Mouse (Mus musculus): Measurements from ENCODE around the gene H2al1e. TPM values are rescaled to one million over a fixed set of nuclear protein-coding genes. Genes with fewer than 3 reads are reported as not detected.
"Not testable (repeated sequence)": the region's sequence is repeated elsewhere in the genome, so short reads cannot be mapped to it uniquely, and the experiment has no call there.

The H2al1e gene
- polyA plus RNA-seq, 1 experiment from 2014 or later = not detected

DNA sequence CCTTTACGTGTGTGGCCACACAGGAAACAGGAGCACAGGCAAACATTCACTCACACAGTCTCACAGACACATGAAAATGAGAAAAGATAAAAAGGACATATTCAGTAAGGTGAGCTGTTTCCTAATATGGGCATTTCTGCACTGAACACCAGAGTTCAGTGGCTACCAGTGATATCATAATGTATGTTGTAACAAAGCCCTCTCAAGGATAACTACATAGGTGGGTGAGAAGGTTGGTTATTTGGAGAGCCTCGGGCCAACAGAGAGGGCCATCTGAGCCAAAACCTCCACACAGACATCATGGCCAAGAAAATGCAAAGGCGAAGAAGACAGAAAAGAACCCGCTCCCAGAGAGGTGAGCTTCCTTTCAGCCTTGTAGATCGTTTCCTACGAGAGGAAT is 3.2 kb upstream of the H2al1e start, which contains the start of gene H2al1d:
H2al1d (plus strand) TSS at position 301 of the 400 bp plus-strand sequence.
- not testable (repeated sequence) for H3K4me1 ChIP-seq; H3K36me3 ChIP-seq; H3K27me3 ChIP-seq; H3K27ac ChIP-seq; H3K9ac ChIP-seq; ATAC-seq (ENCODE audit: insufficient number of reproducible peaks, insufficient read depth, low FRiP score, low TSS enrichment, low read depth); H3K4me3 ChIP-seq; H3K9me3 ChIP-seq; H3K4me2 ChIP-seq
- WGBS = no CpG with 5 or more reads among the region's 6 CpGs

DNA sequence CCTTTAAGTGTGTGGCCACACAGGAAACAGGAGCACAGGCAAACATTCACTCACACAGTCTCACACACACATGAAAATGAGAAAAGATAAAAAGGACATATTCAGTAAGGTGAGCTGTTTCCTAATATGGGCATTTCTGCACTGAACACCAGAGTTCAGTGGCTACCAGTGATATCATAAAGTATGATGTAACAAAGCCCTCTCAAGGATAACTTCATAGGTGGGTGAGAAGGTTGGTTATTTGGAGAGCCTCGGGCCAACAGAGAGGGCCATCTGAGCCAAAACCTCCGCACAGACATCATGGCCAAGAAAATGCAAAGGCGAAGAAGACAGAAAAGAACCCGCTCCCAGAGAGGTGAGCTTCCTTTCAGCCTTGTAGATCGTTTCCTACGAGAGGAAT is 3.1 kb downstream of the H2al1e start, which contains the start of gene H2al1f:
H2al1f (plus strand) TSS at position 301 of the 400 bp plus-strand sequence.
- WGBS = no CpG with 5 or more reads among the region's 6 CpGs
- H3K9ac ChIP-seq; ATAC-seq (ENCODE audit: insufficient number of reproducible peaks, insufficient read depth, low FRiP score, low TSS enrichment, low read depth); H3K4me2 ChIP-seq; H3K4me1 ChIP-seq; H3K9me3 ChIP-seq; H3K27me3 ChIP-seq; H3K36me3 ChIP-seq; H3K4me3 ChIP-seq; H3K27ac ChIP-seq: not testable (repeated sequence)

DNA sequence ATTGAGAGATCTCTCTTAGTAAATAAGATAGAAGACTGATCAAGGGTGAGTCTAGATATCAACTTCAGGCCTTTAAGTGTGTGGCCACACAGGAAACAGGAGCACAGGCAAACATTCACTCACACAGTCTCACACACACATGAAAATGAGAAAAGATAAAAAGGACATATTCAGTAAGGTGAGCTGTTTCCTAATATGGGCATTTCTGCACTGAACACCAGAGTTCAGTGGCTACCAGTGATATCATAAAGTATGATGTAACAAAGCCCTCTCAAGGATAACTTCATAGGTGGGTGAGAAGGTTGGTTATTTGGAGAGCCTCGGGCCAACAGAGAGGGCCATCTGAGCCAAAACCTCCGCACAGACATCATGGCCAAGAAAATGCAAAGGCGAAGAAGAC is 6.2 kb downstream of the H2al1e start, which contains the start of gene H2al1g:
H2al1g (plus strand) TSS at position 301 of the 400 bp plus-strand sequence.
- not testable (repeated sequence) for H3K9me3 ChIP-seq, H3K4me2 ChIP-seq
- WGBS = no CpG with 5 or more reads among the region's 3 CpGs

GRCm38 (mm10) chrX:11321192-11321591 is 9.5 kb downstream of the H2al1e start, which contains the start of gene H2al1h:
TSS of gene H2al1h (plus strand) at chrX:11321492.
- H3K4me3 ChIP-seq; H3K36me3 ChIP-seq; H3K27ac ChIP-seq; H3K4me2 ChIP-seq; H3K4me1 ChIP-seq; H3K9me3 ChIP-seq; H3K27me3 ChIP-seq; H3K9ac ChIP-seq; ATAC-seq (ENCODE audit: insufficient number of reproducible peaks, insufficient read depth, low FRiP score, low TSS enrichment, low read depth): not testable (repeated sequence)
- no CpG with 5 or more reads among the region's 6 CpGs for WGBS

More for the DNA sequence above, 6.2 kb downstream of the H2al1e start, which contains the start of gene H2al1g:
- not testable (repeated sequence) for ATAC-seq (ENCODE audit: insufficient number of reproducible peaks, insufficient read depth, low FRiP score, low TSS enrichment, low read depth); H3K4me3 ChIP-seq; H3K27ac ChIP-seq; H3K27me3 ChIP-seq; H3K9ac ChIP-seq; H3K4me1 ChIP-seq; H3K36me3 ChIP-seq

- H3K36me3 ChIP-seq; H3K4me2 ChIP-seq; H3K27ac ChIP-seq; H3K9me3 ChIP-seq; H3K27me3 ChIP-seq; H3K9ac ChIP-seq; ATAC-seq (ENCODE audit: insufficient number of reproducible peaks, insufficient read depth, low FRiP score, low TSS enrichment, low read depth); H3K4me3 ChIP-seq; H3K4me1 ChIP-seq: not testable (repeated sequence)
- no CpG with 5 or more reads among the region's 5 CpGs for WGBS
These were observed 12.6 kb downstream of the H2al1e start, which contains the start of gene H2al1i for GRCm38 (mm10) chrX:11324359-11324758. TSS of gene H2al1i (plus strand) at chrX:11324659.

DNA sequence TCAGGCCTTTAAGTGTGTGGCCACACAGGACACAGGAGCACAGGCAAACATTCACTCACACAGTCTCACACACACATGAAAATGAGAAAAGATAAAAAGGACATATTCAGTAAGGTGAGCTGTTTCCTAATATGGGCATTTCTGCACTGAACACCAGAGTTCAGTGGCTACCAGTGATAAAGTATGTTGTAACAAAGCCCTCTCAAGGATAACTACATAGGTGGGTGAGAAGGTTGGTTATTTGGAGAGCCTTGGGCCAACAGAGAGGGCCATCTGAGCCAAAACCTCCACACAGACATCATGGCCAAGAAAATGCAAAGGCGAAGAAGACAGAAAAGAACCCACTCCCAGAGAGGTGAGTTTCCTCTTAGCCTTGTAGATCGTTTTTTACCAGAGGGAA is 15.8 kb downstream of the H2al1e start, which contains the start of gene H2al1j:
H2al1j (plus strand) TSS at position 301 of the 400 bp plus-strand sequence.
- H3K9ac ChIP-seq; H3K27ac ChIP-seq; H3K4me2 ChIP-seq; H3K9me3 ChIP-seq; ATAC-seq (ENCODE audit: insufficient number of reproducible peaks, insufficient read depth, low FRiP score, low TSS enrichment, low read depth); H3K4me3 ChIP-seq; H3K4me1 ChIP-seq; H3K36me3 ChIP-seq: not testable (repeated sequence)
- WGBS = 90% methylated on average over 2 of the region's 2 CpGs
- H3K27me3 ChIP-seq = 0 out of 2 replicates have a peak, but pooled peaks cover 12% of the 10 kb centered on the region

DNA sequence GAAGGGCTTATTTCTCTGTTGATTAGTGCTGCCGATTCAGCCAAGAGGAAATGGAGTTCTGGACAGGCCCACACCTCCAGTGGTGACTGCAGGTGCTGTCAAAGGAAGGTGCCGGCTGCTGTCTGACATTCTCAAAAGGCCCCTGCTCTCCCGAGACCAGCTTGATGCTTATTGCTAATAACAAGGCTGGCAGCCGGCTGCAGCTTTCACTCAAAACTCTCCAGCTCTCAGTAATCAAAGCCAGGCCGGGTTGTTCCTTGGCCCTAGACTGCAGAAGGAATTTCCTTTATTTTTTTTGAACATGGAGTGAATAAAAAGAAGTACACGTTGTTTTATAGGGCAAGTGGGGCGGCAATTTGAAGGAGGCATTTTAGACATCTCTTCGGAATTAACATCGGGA is 34.0 kb downstream of the H2al1e start:
- Histone ChIP-seq H3K36me3 (no peaks in the 10 kb centered on the region), H3K4me1 (peaks cover 18% of the 10 kb centered on the region), H3K27ac (no peak overlapping the region), H3K4me2 (peak overlapping the region; percentile 33), H3K4me3 (no peak overlapping the region), H3K27me3 (peaks cover 44% of the 10 kb centered on the region), H3K9me3 (no peaks in the 10 kb centered on the region), H3K9ac (no peak overlapping the region)
- ATAC-seq (ENCODE audit: insufficient number of reproducible peaks, insufficient read depth, low FRiP score, low TSS enrichment, low read depth) = no peak
- WGBS = 37% methylated on average over 9 of the region's 9 CpGs

GRCm38 (mm10) chrX:11346756-11347155 is 35.0 kb downstream of the H2al1e start:
- peaks cover 42% of the 10 kb centered on the region for H3K27me3 ChIP-seq
- no peak for ATAC-seq (ENCODE audit: insufficient number of reproducible peaks, insufficient read depth, low FRiP score, low TSS enrichment, low read depth)
- no peak overlapping the region for H3K27ac ChIP-seq
- no peak overlapping the region for H3K4me2 ChIP-seq
- H3K4me3 ChIP-seq = no peak overlapping the region
- no peak overlapping the region for H3K9ac ChIP-seq
- WGBS = 76% methylated on average over 3 of the region's 3 CpGs
- H3K9me3 ChIP-seq = no peaks in the 10 kb centered on the region
- H3K4me1 ChIP-seq = peaks cover 18% of the 10 kb centered on the region
- no peaks in the 10 kb centered on the region for H3K36me3 ChIP-seq

- no peak overlapping the region for H3K4me3 ChIP-seq
- no peak overlapping the region for H3K4me2 ChIP-seq
- H3K9me3 ChIP-seq = no peaks in the 10 kb centered on the region
- 81% methylated on average over 6 of the region's 6 CpGs for WGBS
- H3K9ac ChIP-seq = no peak overlapping the region
- H3K27ac ChIP-seq = no peak overlapping the region
- H3K4me1 ChIP-seq = peaks cover 4% of the 10 kb centered on the region
- ATAC-seq (ENCODE audit: insufficient number of reproducible peaks, insufficient read depth, low FRiP score, low TSS enrichment, low read depth) = no peak
- H3K36me3 ChIP-seq = no peaks in the 10 kb centered on the region
- peaks cover 53% of the 10 kb centered on the region for H3K27me3 ChIP-seq
These were observed 49.1 kb downstream of the H2al1e start for GRCm38 (mm10) chrX:11360823-11361222.

GRCm38 (mm10) chrX:11361261-11361660 is 49.5 kb downstream of the H2al1e start:
- no peak overlapping the region for H3K27ac ChIP-seq
- H3K4me2 ChIP-seq = no peak overlapping the region
- no peak overlapping the region for H3K9ac ChIP-seq
- peaks cover 4% of the 10 kb centered on the region for H3K4me1 ChIP-seq
- no peaks in the 10 kb centered on the region for H3K9me3 ChIP-seq
- H3K4me3 ChIP-seq = no peak overlapping the region
- H3K27me3 ChIP-seq = peaks cover 49% of the 10 kb centered on the region
- 85% methylated on average over 2 of the region's 2 CpGs for WGBS
- H3K36me3 ChIP-seq = no peaks in the 10 kb centered on the region
- ATAC-seq (ENCODE audit: insufficient number of reproducible peaks, insufficient read depth, low FRiP score, low TSS enrichment, low read depth) = no peak

Measured in embryonic facial prominence, embryonic 13.5 days (tissue).